Mouse (Mus musculus) myocyte (in vitro differentiated cells): ENCODE data around the gene Stac3. TPM values are rescaled to one million over a fixed set of nuclear protein-coding genes. Genes with fewer than 3 reads are reported as not detected.

Source experiments
- H3K27me3 ChIP-seq: one replicate; pipeline ENCODE4 v1.6.1; 2011; ENCODE audit not compliant: control insufficient read depth, insufficient read depth, insufficient read length
- H3K36me3 ChIP-seq: one replicate; pipeline ENCODE4 v1.6.1; 2011; ENCODE audit not compliant: control insufficient read depth, insufficient read depth
- H3K4me2 ChIP-seq: one replicate; pipeline ENCODE4 v1.6.1; 2011; ENCODE audit warnings: low read depth, control low read depth
- H3K4me3 ChIP-seq: one replicate; pipeline ENCODE4 v1.5.1; 2011; ENCODE audit warnings: mild to moderate bottlenecking, control low read depth, moderate library complexity
- H3K79me2 ChIP-seq: one replicate; pipeline ENCODE4 v1.6.1; 2011; ENCODE audit not compliant: control insufficient read depth, insufficient read depth
- H3ac ChIP-seq: one replicate; pipeline ENCODE4 v1.6.1; 2011; ENCODE audit not compliant: control insufficient read depth, insufficient read length
- CEBPB ChIP-seq: IDR thresholded peaks from 2 replicates; pipeline ENCODE4 v1.6.1; 2011; ENCODE audit warnings: mild to moderate bottlenecking, moderate library complexity; ENCODE audit not compliant: poor library complexity, insufficient read depth, severe bottlenecking
- E2F4 ChIP-seq: IDR thresholded peaks from one replicate; pipeline ENCODE4 v1.6.1; 2011; ENCODE audit warnings: mild to moderate bottlenecking, control low read depth, moderate library complexity; ENCODE audit not compliant: insufficient read depth
- MAX ChIP-seq: IDR thresholded peaks from one replicate; pipeline ENCODE4 v1.6.1; 2011; ENCODE audit warnings: low read depth, mild to moderate bottlenecking, control low read depth
- MYOD1 ChIP-seq, 3 experiments: IDR thresholded peaks; one replicate each; pipeline ENCODE4 v1.6.1; 2011; ENCODE audit warnings: control low read depth in 2 of 3, low read depth in 2 of 3, mild to moderate bottlenecking in 2 of 3, moderate library complexity in 1 of 3; ENCODE audit not compliant: insufficient read length in 2 of 3, control insufficient read depth in 1 of 3
- MYOG ChIP-seq, 3 experiments: IDR thresholded peaks; one replicate each; pipeline ENCODE4 v1.6.1; 2011; ENCODE audit warnings: control low read depth in 2 of 3, low read depth in 2 of 3, mild to moderate bottlenecking in 2 of 3; ENCODE audit not compliant: insufficient read length in 2 of 3, control insufficient read depth in 1 of 3, insufficient read depth in 1 of 3
- POLR2A ChIP-seq: IDR thresholded peaks from one replicate; pipeline ENCODE4 v1.6.1; 2011; ENCODE audit warnings: low read depth, mild to moderate bottlenecking, control low read depth, moderate library complexity; ENCODE audit not compliant: insufficient read length
- POLR2AphosphoS2 ChIP-seq: IDR thresholded peaks from one replicate; pipeline ENCODE4 v1.6.1; 2011; ENCODE audit warnings: low read depth, control low read depth; ENCODE audit not compliant: insufficient read length
- REST ChIP-seq: IDR thresholded peaks from one replicate; pipeline ENCODE4 v1.6.1; 2011; ENCODE audit warnings: mild to moderate bottlenecking, control low read depth, moderate library complexity; ENCODE audit not compliant: insufficient read depth, insufficient read length
- SRF ChIP-seq: IDR thresholded peaks from one replicate; pipeline ENCODE4 v1.6.1; 2011; ENCODE audit warnings: low read depth; ENCODE audit not compliant: control insufficient read depth, insufficient read length
- TCF12 ChIP-seq: IDR thresholded peaks from one replicate; pipeline ENCODE4 v1.6.1; 2011; ENCODE audit warnings: mild to moderate bottlenecking, control low read depth; ENCODE audit not compliant: poor library complexity, insufficient read depth, severe bottlenecking
- TCF3 ChIP-seq: IDR thresholded peaks from one replicate; pipeline ENCODE4 v1.6.1; 2011; ENCODE audit warnings: low read depth, control low read depth; ENCODE audit not compliant: insufficient read length
- USF1 ChIP-seq: IDR thresholded peaks from one replicate; pipeline ENCODE4 v1.6.1; 2011; ENCODE audit warnings: low read depth, mild to moderate bottlenecking, control low read depth, moderate library complexity
- polyA plus RNA-seq: library from polyadenylated mRNA; unstranded; fragments of >200 nt; fragmentation: generic; extraction: Trizol; gene quantifications from one replicate; pipeline ENCODE4 v1.2.1, GENCODE M21; 2012; ENCODE audit warnings: missing spikeins

Gene Stac3
- polyA plus RNA-seq, 1 experiment = 125 TPM

- H3K36me3 ChIP-seq = peaks cover 10% of the 10 kb centered on the region
- H3ac ChIP-seq = no peak overlapping the region
- no peaks in the 10 kb centered on the region for H3K27me3 ChIP-seq
- no peaks in the 10 kb centered on the region for H3K79me2 ChIP-seq
- H3K4me3 ChIP-seq = no peak overlapping the region
- TF ChIP-seq MAX (no peak), POLR2AphosphoS2 (no peak), USF1 (no peak), MYOG (IDR thresholded peaks at IDR 0.05; ENCODE audit: control insufficient read depth in 1 of 3, insufficient read depth in 1 of 3, insufficient read length in 2 of 3, low read depth in 2 of 3) (no peak), TCF12 (no peak), REST (no peak), TCF3 (no peak), CEBPB (no peak), E2F4 (no peak), SRF (no peak), MYOD1 (IDR thresholded peaks at IDR 0.05; ENCODE audit: control insufficient read depth in 1 of 3, insufficient read length in 2 of 3, low read depth in 2 of 3) (no peak), POLR2A (no peak)
- H3K4me2 ChIP-seq = no peak overlapping the region
Observed at GRCm38 (mm10) chr10:127472722-127473121, 28.8 kb upstream of the Stac3 start.

- Histone ChIP-seq H3K27me3 (no peaks in the 10 kb centered on the region), H3K4me2 (no peak overlapping the region), H3ac (no peak overlapping the region), H3K79me2 (no peaks in the 10 kb centered on the region), H3K4me3 (no peak overlapping the region), H3K36me3 (peaks cover 10% of the 10 kb centered on the region)
- no peak for TF ChIP-seq E2F4
- TF ChIP-seq TCF12 = no peak
- TF ChIP-seq SRF = no peak
- no peak for TF ChIP-seq TCF3
- TF ChIP-seq MAX = no peak
- TF ChIP-seq MYOD1 (IDR thresholded peaks at IDR 0.05; ENCODE audit: control insufficient read depth in 1 of 3, insufficient read length in 2 of 3, low read depth in 2 of 3) = no peak
- TF ChIP-seq USF1 = no peak
- TF ChIP-seq POLR2AphosphoS2 = no peak
- no peak for TF ChIP-seq POLR2A
- no peak for TF ChIP-seq CEBPB
- TF ChIP-seq MYOG (IDR thresholded peaks at IDR 0.05; ENCODE audit: control insufficient read depth in 1 of 3, insufficient read depth in 1 of 3, insufficient read length in 2 of 3, low read depth in 2 of 3) = no peak
- TF ChIP-seq REST = no peak
Observed at GRCm38 (mm10) chr10:127475175-127475574, 26.3 kb upstream of the Stac3 start.

- peaks cover 9% of the 10 kb centered on the region for H3K36me3 ChIP-seq
- H3K4me2 ChIP-seq = no peak overlapping the region
- no peaks in the 10 kb centered on the region for H3K27me3 ChIP-seq
- no peaks in the 10 kb centered on the region for H3K79me2 ChIP-seq
- no peak overlapping the region for H3ac ChIP-seq
- TF ChIP-seq CEBPB (no peak), MYOG (IDR thresholded peaks at IDR 0.05; ENCODE audit: control insufficient read depth in 1 of 3, insufficient read depth in 1 of 3, insufficient read length in 2 of 3, low read depth in 2 of 3) (no peak), POLR2A (no peak), REST (no peak), SRF (no peak), TCF3 (no peak), POLR2AphosphoS2 (no peak), USF1 (no peak), MYOD1 (IDR thresholded peaks at IDR 0.05; ENCODE audit: control insufficient read depth in 1 of 3, insufficient read length in 2 of 3, low read depth in 2 of 3) (no peak), TCF12 (no peak), MAX (no peak), E2F4 (no peak)
- H3K4me3 ChIP-seq = no peak overlapping the region
Observed at GRCm38 (mm10) chr10:127476541-127476940, 24.9 kb upstream of the Stac3 start.

- H3K36me3 ChIP-seq = peaks cover 9% of the 10 kb centered on the region
- TF ChIP-seq TCF12 = no peak
- no peak for TF ChIP-seq MAX
- TF ChIP-seq E2F4 = no peak
- TF ChIP-seq SRF = no peak
- no peak for TF ChIP-seq POLR2AphosphoS2
- no peak for TF ChIP-seq TCF3
- no peak for TF ChIP-seq USF1
- TF ChIP-seq POLR2A = no peak
- no peak for TF ChIP-seq REST
- H3K27me3 ChIP-seq = no peaks in the 10 kb centered on the region
- H3K79me2 ChIP-seq = no peaks in the 10 kb centered on the region
- no peak overlapping the region for H3K4me2 ChIP-seq
- no peak overlapping the region for H3K4me3 ChIP-seq
- H3ac ChIP-seq = no peak overlapping the region
Observed at GRCm38 (mm10) chr10:127477301-127477700, 24.2 kb upstream of the Stac3 start.

GRCm38 (mm10) chr10:127479131-127479530 lies 22.4 kb upstream of the Stac3 start:
- H3K4me2 ChIP-seq = no peak overlapping the region
- no peaks in the 10 kb centered on the region for H3K79me2 ChIP-seq
- no peaks in the 10 kb centered on the region for H3K27me3 ChIP-seq
- no peak overlapping the region for H3ac ChIP-seq
- no peak for TF ChIP-seq CEBPB
- no peak for TF ChIP-seq USF1
- no peak for TF ChIP-seq TCF3
- no peak for TF ChIP-seq TCF12
- H3K4me3 ChIP-seq = no peak overlapping the region
- H3K36me3 ChIP-seq = peaks cover 16% of the 10 kb centered on the region
